Mouse (Mus musculus) T-helper 17 cell (primary cell): Measurements from ENCODE around the gene Tmtc1.

Experiments
- in situ Hi-C, 2 experiments: fragments of 300-600 bp; cut with MboI, MseI; formaldehyde crosslinking; loops; 1 replicate in 1 of 2; 2 replicates in 1 of 2; pipeline ENCODE4 v1.15.1; 2025; ENCODE audit warnings: high pct_unique_total_duplicates in 2 of 2

Gene Tmtc1

DNA sequence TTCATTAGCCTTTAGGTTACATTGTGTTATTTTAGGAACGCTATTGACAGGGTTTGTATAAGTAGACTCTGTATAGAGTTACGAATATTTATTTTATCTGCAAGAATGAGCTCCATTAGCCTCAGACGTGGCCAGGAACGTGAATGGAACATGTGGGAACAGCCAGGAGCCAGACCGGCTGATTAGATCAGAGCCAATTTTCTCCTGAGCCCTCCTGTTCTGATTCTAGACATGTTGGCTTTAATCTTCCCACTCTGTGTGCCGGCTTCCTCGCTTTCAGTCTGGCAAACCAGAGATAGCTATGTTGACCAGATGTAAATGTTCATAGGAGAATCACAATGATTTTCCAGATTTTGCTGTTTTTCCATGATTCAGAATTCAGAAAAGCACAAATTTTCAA, 22.6 kb downstream of the Tmtc1 start:
- in situ Hi-C loops, result no loop called here

- in situ Hi-C loops, result no loop called here
These were observed 23.8 kb downstream of the Tmtc1 start for GRCm38 (mm10) chr6:148420387-148420786.

DNA sequence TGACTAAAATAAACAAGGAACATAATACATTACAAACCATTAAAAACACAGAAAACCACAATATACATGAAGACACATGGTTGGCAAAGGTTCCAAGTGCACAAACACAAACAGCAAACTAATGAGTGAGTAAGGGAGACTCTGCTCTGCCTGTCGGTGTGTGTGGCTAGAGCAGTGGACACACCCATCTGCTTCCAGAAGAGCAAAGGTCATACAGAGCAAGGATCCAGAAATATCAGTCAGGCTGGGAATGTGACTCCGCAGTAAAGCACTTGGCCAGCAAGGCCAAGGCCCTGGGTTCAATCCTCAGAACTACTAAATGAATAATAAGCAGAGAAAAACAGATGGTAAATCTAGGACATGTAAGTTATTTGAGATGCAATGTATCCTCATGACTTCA, 27.6 kb downstream of the Tmtc1 start:
- in situ Hi-C loops, result loop anchor here in 1 of 2 experiments (10.0 kb wide), 1 partner anchor 498 kb away; no protein-coding TSS in a partner anchor

DNA sequence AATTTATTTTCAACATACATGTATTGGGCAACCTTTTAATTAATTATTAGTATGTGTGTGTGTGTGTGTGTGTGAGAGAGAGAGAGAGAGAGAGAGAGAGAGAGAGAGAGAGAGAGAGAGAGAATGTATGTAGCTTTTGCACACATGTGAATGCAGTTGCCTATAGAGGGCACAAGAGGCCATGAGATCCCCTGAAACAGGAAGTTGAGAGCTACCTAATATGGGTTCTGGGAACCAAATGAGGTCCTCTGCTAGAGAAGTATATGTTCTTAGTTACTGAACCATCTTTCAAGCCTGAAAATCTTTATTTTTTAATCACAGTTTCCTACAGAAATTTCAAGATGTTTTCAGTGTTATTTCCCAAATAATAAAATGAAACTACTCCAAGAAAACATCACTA, 30.6 kb downstream of the Tmtc1 start:
- in situ Hi-C loops, result loop anchor here in 1 of 2 experiments (10.0 kb wide), 1 partner anchor 501 kb away; no protein-coding TSS in a partner anchor

- in situ Hi-C loops, result no loop called here
These were observed 37.2 kb downstream of the Tmtc1 start for GRCm38 (mm10) chr6:148406792-148407490.

- in situ Hi-C loops, result no loop called here
These were observed 38.6 kb downstream of the Tmtc1 start for GRCm38 (mm10) chr6:148405599-148405998.

GRCm38 (mm10) chr6:148404500-148404899, 39.7 kb downstream of the Tmtc1 start:
- in situ Hi-C loops, result no loop called here

GRCm38 (mm10) chr6:148403761-148404160, 40.4 kb downstream of the Tmtc1 start:
- in situ Hi-C loops, result no loop called here

- in situ Hi-C loops, result no loop called here
These were observed 43.2 kb downstream of the Tmtc1 start for GRCm38 (mm10) chr6:148401031-148401430.

DNA sequence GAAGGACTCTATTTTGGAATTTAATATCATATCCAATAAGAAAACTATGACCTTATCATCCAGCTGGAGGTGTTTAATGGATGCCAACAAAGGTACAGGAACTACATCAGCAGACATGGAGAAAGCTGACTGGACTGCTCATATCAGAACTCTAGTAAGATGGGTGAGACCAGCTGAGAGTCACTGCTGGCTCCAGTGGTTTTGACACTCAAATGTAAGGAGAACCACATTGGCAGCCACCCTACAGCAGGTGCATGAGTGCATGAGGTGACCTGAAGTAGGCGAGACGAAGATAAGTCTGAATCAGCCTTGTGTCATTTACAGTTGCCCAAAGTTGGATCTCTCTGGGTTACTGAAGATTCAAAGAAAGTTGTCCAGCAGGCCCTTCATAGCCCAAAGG, 44.6 kb downstream of the Tmtc1 start:
- in situ Hi-C loops, result no loop called here

GRCm38 (mm10) chr6:148398888-148399287, 45.3 kb downstream of the Tmtc1 start:
- in situ Hi-C loops, result no loop called here

DNA sequence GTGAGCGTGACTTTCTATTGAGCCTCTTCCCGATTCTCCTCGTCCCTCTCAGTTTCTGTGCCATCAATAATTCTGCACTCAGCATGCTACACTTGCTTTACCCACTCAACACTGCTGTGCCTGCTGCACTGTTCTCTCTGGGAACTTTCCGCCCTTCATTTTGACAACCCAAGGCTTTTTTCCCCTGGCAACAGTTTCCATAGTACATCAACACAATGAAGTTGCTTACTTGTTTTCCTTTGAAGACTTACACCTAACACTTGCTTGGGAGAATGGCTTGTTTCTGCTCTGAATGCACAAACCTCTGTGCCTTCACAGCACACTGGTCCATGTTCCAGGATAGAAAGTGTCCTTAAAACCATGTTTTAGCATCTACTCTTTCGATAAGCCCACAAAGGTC, 46.9 kb downstream of the Tmtc1 start:
- in situ Hi-C loops, result no loop called here

DNA sequence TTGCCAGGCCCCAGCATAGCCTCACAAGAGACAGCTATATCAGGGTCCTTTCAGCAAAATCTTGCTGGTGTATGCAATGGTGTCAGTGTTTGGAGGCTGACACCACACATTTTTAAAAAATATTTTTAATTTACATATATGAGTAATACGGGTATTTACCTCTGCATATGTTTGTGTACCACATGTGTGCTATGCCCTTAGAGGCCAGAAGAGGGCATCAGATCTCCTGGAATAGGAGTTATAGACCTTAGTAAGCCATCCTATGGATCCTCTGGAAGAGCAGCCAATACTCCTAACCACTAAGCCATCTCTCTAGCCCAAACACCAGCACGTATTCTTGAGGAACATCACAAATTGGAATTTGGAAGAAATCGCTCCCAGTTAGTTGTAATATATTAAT, 48.9 kb downstream of the Tmtc1 start:
- in situ Hi-C loops, result no loop called here

DNA sequence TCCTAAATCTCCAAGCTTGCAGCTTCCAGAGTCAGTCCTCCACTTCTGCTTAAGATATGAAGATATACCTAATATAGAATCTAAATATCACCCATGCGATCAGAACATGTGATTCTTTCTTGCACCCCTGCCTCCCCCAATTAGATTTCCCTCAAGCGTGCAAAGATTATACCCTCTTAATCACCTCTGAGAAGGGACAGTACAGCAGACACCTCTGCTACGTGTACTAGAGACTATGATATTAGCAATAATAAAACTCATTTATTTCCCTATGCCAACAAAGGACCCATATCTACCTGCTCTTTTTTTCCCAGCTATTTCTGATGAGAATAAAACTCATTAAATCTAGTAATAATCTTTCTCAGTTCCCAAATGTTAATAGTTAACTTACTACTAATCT, 49.9 kb downstream of the Tmtc1 start:
- in situ Hi-C loops, result no loop called here

- in situ Hi-C loops, result no loop called here
These were observed 52.0 kb downstream of the Tmtc1 start for GRCm38 (mm10) chr6:148392147-148392546.

DNA sequence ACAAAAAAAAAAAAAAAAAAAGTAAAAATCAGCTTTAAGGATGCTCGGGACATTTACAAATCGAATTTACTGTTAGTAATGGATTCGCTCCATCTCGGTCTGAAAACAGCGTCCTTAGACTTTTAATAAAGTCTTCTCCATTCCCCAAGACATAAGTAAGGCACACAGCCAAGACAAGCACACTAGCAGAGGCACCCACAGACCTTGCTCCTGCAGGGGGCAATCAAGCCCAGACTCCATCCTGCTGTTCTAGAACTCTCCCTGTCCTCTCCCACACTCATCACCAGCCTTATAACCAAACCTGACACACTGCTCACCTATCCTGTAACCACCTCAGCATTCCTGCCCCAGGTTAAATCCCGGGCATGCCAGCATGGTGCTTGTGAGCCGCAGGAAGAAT, 52.9 kb downstream of the Tmtc1 start:
- in situ Hi-C loops, result no loop called here

DNA sequence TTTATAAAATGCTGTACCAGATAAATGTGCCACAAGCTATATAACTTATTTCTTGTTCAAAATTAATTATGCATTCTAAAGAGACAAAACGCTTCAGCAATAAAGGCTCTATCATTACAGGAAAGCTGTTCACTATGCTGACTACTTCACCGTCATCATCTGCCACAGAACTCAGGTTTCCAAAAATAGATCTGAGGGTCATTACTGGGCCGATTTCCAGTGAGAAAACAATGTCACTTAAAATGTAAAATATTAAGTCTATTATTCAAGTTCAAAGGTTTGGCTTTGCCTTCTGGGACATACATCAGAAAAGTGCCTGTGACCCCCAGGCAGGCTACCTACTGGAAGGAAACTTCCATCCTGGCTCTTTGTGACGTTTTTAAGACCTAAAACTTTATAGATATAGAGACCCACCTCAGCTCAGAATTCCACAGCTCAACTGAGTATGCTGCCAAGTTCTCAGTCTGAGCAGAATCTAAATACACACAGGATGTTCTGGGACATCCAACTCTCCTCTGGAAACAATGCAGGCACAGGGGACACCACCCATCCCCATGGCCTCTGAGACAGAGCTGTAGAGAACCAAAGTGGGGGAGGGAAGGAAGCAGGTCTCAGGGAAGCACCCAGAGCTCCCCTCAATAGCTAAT, 53.4 kb downstream of the Tmtc1 start:
- in situ Hi-C loops, result no loop called here

- in situ Hi-C loops, result no loop called here
These were observed 56.2 kb downstream of the Tmtc1 start for GRCm38 (mm10) chr6:148387990-148388389.

DNA sequence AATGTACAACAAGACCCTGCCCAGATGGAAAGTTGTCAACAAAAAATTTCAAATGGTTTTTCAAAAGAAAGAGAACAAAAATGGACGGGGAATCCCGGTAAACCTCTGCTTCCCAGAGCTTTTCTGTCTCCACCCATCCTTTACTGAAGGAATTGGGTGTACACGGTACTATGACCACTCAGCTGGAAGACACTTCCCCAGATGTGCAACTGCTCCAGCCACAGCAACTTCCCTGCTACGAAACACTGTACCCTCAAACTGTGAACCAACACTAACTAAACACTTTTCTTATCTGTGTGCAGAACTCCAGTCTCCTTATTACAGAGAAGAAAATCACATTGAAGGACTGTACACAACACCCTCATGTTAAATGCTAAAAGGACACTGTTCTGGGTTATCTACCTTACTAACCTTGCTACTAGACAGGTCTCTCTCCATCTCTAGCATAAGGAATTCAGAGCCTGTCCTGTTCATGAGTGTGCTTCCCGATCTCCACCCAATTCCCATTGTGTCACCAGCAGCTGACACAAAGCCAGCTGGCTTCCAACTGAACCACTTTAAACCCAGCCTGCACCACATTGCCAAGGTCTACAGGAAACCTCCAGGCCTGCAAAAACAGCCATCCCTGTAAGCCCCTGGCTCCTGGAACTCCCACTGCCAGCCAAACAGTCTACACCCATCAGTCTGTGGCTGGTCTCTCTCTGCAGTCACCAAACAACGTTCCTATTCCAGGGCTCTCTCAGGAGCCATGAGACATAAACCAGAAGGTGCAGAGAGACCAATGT, 59.9 kb downstream of the Tmtc1 start:
- in situ Hi-C loops, result no loop called here

DNA sequence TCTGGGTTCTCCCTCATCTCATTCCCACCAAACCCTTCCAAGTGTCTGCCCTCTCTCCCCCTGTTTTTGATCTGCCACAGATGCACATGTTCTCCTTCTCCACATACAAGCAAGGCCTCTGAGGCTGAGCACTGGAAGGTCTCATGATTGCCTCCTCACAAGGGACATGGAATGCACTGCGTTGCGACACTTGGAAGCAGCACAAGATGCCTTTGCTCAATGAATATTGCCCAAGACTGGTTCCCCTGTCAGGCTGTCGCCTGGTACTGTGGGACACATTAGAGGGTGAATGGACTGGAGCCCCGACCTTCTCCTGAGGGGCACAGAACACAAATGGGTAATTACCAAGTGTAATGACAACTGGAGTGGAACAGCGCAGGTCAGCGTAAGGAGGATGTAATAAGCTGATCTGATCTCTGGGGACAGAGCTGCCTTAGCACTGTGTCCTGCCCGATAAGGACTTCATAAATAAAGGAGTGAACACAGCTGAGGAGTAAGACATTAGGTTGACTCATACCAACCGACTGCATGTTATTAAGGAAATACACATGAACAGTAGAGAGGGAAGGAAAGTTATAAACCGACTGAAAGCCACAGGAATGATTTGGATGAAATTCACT, 62.9 kb downstream of the Tmtc1 start:
- in situ Hi-C loops, result no loop called here

DNA sequence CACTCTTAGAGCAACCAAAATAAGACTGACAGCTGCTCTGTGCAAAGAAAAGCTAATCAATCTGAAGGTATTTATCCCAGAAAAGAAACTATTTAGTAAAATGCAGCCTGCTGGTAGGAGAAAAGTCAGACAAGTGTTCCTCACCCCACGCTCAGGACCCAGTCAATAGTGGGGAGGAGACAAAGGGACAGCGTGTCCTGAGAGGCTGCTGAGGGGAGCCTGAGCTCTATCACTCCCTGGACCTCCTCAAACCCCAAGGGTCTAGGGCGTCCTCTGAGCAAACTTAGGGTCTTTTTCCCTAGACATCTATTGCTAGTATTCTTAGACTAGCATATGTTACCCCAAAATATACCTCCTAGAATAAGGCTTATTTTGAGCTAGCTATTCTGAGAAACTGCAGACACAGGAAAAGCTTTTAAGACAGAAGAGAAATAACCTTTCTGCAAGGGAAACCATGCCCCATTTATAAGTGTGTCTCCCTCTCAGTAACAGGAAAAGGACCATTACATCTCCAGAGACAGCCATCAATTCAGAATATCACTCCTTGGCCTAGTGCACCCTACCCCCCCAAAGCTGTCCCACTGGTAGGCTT, 68.5 kb downstream of the Tmtc1 start:
- in situ Hi-C loops, result no loop called here

DNA sequence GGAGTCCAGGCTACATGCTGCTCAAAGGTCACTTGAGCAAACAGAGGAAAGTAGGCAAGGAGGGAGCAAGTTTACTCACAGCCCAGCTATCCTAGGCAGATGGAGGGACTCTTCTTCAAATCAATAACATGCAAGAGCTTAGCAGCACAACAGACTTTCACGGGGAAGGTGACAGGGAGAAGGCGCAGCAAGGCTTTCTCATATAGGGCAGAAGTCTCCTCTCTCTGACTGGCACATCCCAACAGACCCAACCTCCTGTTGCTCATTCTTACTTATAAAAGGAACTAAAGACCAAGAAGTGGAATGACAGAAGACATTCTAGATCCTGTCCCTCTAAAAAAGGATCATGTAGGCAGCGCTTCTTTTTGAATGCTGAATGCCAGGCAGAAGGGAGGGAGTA, 69.2 kb downstream of the Tmtc1 start:
- in situ Hi-C loops, result no loop called here
